Mouse (Mus musculus) intestine, postnatal 0 days (tissue): ENCODE data around the gene Odam. TPM values are rescaled to one million over a fixed set of nuclear protein-coding genes. Genes with fewer than 3 reads are reported as not detected.

Source experiments
- ATAC-seq: fragments of 200-750 bp; cut with Nextera tagmentation; 2 replicates; pipeline ENCODE4 v1.8.0; 2017; ENCODE audit warnings: mild to moderate bottlenecking, moderate TSS enrichment, moderate library complexity
- H3K27ac ChIP-seq: fragments of 300-500 bp; sonication (generic); 2 replicates; pipeline ENCODE4 v1.5.1; 2014; ENCODE audit warnings: mild to moderate bottlenecking, low read depth, low read length, moderate library complexity
- H3K27me3 ChIP-seq: fragments of 300-500 bp; sonication (generic); replicated peaks from 2 replicates; pipeline ENCODE4 v1.6.1; 2014; ENCODE audit warnings: low read length, mixed read lengths; ENCODE audit not compliant: control insufficient read depth, insufficient read depth
- H3K36me3 ChIP-seq: fragments of 300-500 bp; sonication (generic); 2 replicates; pipeline ENCODE4 v1.6.1; 2014; ENCODE audit warnings: mild to moderate bottlenecking, moderate library complexity; ENCODE audit not compliant: control insufficient read depth, insufficient read depth
- H3K4me1 ChIP-seq: fragments of 300-500 bp; sonication (generic); replicated peaks from 2 replicates; pipeline ENCODE4 v1.6.1; 2014; ENCODE audit warnings: antibody characterized with exemption, low read length, mixed read lengths; ENCODE audit not compliant: control insufficient read depth, insufficient read depth
- H3K4me2 ChIP-seq: fragments of 300-500 bp; sonication (generic); replicated peaks from 2 replicates; pipeline ENCODE4 v1.6.1; 2014; ENCODE audit warnings: low read depth, mild to moderate bottlenecking, moderate library complexity
- H3K4me3 ChIP-seq: fragments of 300-500 bp; sonication (generic); 2 replicates; pipeline ENCODE4 v1.5.1; 2014; ENCODE audit warnings: low read depth, low read length
- H3K9ac ChIP-seq: fragments of 300-500 bp; sonication (generic); 2 replicates; pipeline ENCODE4 v1.6.1; 2014; ENCODE audit warnings: mild to moderate bottlenecking, low read depth, low read length
- H3K9me3 ChIP-seq: fragments of 300-500 bp; sonication (generic); 2 replicates; pipeline ENCODE4 v1.6.1; 2016; ENCODE audit warnings: mixed run types; ENCODE audit not compliant: control insufficient read depth
- CTCF ChIP-seq: sonication (generic); IDR thresholded peaks from 2 replicates; pipeline ENCODE4 v1.5.1; 2016; ENCODE audit warnings: low read depth, mild to moderate bottlenecking, control low read depth, antibody characterized with exemption, moderate library complexity
- WGBS: fragments of 180-500 bp; shearing (Covaris S2); extraction: QIAGEN DNeasy Blood & Tissue Kit; methylation state at CpG from one replicate; pipeline ENCODE4 v1.1.7; 2014; 5-methylcytosine and 5-hydroxymethylcytosine counted together
- polyA plus RNA-seq: library from polyadenylated mRNA; unstranded; fragments of >200 nt; fragmentation: Nextera tagmentation; extraction: Ambion mirVana; gene quantifications from 2 replicates; pipeline ENCODE4 v1.2.1, GENCODE M21; 2015

Gene Odam
- polyA plus RNA-seq = not detected in 2 replicates

DNA sequence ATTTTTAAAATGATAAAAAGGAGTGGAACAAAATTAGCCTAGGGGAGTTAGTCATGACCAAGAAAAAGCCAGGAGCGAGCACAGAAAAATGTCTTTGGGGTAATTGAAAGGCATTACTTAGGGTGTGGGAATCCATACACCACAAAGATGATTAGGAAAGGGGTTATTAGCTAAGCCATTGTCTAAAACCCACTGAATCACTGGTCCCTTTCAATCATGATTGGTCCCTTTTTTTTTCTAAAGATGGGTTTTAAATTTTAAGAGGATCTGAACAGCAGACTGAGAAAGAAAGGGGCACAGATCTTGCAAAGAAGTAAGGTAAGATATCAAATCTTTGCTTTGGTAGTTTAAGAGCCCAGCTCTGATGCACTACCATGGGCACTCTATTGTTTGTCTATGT is at the start of gene Odam:
Gene Odam, plus strand, starts transcription at position 301 of the 400 bp plus-strand sequence.
- Histone ChIP-seq H3K4me1 (no peaks in the 10 kb centered on the region), H3K4me2 (no peak within 1 kb of the TSS), H3K4me3 (no peak within 1 kb of the TSS), H3K36me3 (no peaks in the 10 kb centered on the region), H3K9ac (no peak within 1 kb of the TSS), H3K27ac (no peak within 1 kb of the TSS), H3K9me3 (no peaks in the 10 kb centered on the region), H3K27me3 (no peaks in the 10 kb centered on the region)
- 92% methylated on average over 1 of the region's 1 CpGs for WGBS
- no peak for TF ChIP-seq CTCF
- no peak for ATAC-seq

DNA sequence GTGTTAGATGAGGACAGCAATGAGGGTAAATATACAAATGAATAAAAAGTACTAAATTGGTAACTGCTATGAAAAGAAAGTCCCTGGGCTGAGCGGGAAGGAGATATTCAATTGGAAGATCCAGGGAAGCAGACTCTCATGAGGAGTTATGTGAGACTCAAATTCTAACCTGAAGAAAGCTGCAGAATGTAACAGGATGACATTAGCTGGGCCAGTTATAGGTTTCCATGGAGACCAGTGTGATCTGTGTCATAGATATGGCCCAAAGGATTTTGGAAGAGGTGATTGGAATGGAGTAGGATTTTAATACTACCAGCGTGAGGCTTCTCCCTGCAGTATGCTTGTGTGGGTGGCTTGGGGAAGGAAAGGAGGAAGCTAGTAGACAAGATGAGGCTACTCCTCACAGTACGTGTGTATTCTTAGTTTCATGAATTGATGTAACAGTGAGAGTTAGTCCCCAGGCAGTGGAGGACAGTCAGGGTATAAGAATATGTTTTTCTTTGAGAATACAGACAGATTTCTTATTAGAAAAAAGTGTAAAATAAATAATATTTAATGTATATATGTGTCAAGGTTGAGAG is 29.6 kb upstream of the Odam start:
- no peak for ATAC-seq
- H3K27me3 ChIP-seq = no peaks in the 10 kb centered on the region
- no peaks in the 10 kb centered on the region for H3K9me3 ChIP-seq
- TF ChIP-seq CTCF = no peak
- no peak overlapping the region for H3K4me2 ChIP-seq
- H3K4me1 ChIP-seq = no peaks in the 10 kb centered on the region
- no peak overlapping the region for H3K9ac ChIP-seq
- no peak overlapping the region for H3K27ac ChIP-seq
- 78% methylated on average over 3 of the region's 3 CpGs for WGBS
- no peak overlapping the region for H3K4me3 ChIP-seq
- H3K36me3 ChIP-seq = no peaks in the 10 kb centered on the region

DNA sequence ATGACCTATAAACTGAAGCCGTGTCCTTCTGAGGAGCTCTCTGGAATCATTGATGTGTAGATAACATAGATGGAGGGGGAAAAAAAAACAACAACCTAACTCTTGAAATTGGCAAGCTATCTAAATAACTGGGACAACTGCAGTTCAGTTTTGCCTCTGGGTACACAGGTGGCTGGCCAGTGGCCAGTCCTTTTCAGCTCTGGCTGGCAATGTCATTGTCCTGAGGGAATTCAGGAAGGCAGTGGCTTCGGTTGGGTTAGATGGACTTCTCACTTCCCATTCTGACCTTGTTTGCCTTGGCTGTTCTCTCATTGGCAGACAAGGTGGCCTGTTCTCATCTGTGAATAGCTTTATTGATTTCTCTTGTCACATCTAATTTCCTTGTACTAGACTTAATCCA is 14.7 kb upstream of the Odam start:
- no peaks in the 10 kb centered on the region for H3K36me3 ChIP-seq
- 54% methylated on average over 2 of the region's 2 CpGs for WGBS

DNA sequence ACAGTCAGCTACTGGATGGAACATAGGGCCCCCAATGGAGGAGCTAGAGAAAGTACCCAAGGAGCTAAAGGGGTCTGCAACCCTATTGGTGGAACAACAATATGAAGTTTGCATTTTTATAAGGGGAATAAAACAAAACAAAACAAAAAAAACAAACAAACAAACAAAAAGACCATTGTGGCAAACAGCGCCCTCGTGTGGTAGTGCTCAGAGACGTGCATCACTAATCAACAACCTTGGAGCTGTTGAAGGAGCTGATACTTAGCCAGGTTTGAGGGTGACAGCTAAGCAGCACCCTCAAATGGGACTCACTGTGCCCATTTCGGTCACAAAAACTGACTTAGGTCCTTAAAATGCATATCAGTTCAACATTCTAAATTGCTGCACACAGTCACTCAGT is 13.4 kb upstream of the Odam start:
- no peak for ATAC-seq
- peak; percentile 56 for TF ChIP-seq CTCF
- Histone ChIP-seq H3K9me3 (no peaks in the 10 kb centered on the region), H3K27ac (no peak overlapping the region), H3K4me3 (no peak overlapping the region), H3K36me3 (no peaks in the 10 kb centered on the region), H3K4me1 (no peaks in the 10 kb centered on the region), H3K9ac (no peak overlapping the region), H3K4me2 (no peak overlapping the region), H3K27me3 (no peaks in the 10 kb centered on the region)
- 28% methylated on average over 4 of the region's 4 CpGs for WGBS

More for the DNA sequence above, 14.7 kb upstream of the Odam start:
- H3K27ac ChIP-seq = no peak overlapping the region
- no peaks in the 10 kb centered on the region for H3K27me3 ChIP-seq
- no peak overlapping the region for H3K9ac ChIP-seq
- H3K9me3 ChIP-seq = no peaks in the 10 kb centered on the region
- no peak for TF ChIP-seq CTCF
- H3K4me1 ChIP-seq = no peaks in the 10 kb centered on the region
- no peak for ATAC-seq
- H3K4me2 ChIP-seq = no peak overlapping the region
- H3K4me3 ChIP-seq = no peak overlapping the region

DNA sequence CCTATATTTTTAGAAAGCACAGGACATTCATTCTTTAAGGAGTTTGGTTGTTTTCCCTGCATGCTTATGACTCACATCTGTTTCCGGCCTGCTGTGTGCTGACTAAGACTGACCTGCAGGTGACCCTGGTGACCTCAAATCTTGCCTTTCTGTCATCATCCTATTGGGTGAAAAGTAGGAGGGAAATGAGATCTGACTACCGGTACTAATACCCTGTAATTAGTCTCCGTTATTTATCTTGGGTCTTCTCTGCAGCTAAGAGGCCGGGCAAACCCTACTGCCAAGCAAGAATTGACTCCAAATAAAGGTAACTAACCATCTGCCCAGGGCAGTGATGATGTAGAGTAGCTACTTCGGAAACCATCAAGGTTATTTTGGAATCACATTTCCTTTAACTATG is 40.5 kb downstream of the Odam start, which contains the start of gene Csn3:
Gene Csn3, plus strand, starts transcription at position 208 of the 400 bp plus-strand sequence.
- no peak within 1 kb of the TSS for H3K9ac ChIP-seq
- H3K27me3 ChIP-seq = no peaks in the 10 kb centered on the region
- no peaks in the 10 kb centered on the region for H3K4me1 ChIP-seq
- no peaks in the 10 kb centered on the region for H3K36me3 ChIP-seq
- no peak for ATAC-seq
- H3K27ac ChIP-seq = no peak within 1 kb of the TSS
- H3K4me2 ChIP-seq = no peak within 1 kb of the TSS
- 44% methylated on average over 5 of the region's 5 CpGs for WGBS
- no peak within 1 kb of the TSS for H3K4me3 ChIP-seq
- H3K9me3 ChIP-seq = no peaks in the 10 kb centered on the region
- no peak for TF ChIP-seq CTCF

DNA sequence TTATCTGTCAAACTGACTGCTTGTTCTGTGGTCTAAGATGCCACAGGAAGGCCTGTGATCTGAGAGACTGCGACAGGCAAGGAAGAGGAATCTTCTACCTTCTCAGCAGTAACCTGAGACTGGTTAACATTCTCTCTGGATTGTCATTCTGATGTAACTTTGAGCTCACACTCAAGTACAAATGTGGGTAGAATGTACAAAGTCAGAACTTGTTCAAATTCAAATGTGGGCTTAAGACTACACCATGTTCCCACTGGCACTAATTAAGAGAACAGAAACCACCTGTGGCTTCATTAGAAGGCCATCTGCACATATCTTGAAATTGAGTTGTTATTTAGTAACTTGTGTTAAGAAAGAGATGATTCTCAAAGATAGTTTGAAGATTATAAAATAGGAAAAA is 46.8 kb downstream of the Odam start:
- TF ChIP-seq CTCF = no peak
- Histone ChIP-seq H3K36me3 (no peaks in the 10 kb centered on the region), H3K4me2 (no peak overlapping the region), H3K27ac (no peak overlapping the region), H3K9ac (no peak overlapping the region), H3K4me1 (no peaks in the 10 kb centered on the region), H3K27me3 (no peaks in the 10 kb centered on the region), H3K4me3 (no peak overlapping the region), H3K9me3 (no peaks in the 10 kb centered on the region)
- ATAC-seq = no peak
- WGBS = 63% methylated on average over 1 of the region's 1 CpGs

DNA sequence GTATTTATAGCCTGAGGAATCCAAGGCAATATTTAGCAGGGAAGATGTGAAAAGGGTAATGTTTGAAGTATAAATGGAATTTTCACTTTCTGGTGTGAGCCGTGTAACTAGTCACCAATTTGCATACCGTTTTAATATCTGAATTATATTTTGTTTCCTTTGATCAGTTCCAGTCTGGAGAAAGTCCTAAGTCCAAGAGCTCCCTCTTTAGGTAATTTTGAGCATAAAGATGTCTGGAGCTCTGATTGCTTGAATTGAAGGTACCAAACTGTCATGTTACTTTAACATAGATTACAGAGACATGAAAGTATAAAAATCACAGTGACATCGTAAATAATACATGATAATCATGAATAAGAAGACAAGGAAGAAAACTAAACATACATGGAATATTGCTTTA is 55.9 kb downstream of the Odam start:
- Histone ChIP-seq H3K9ac (no peak overlapping the region), H3K27ac (no peak overlapping the region), H3K36me3 (no peaks in the 10 kb centered on the region), H3K4me2 (no peak overlapping the region), H3K27me3 (no peaks in the 10 kb centered on the region), H3K4me3 (no peak overlapping the region), H3K4me1 (no peaks in the 10 kb centered on the region), H3K9me3 (no peaks in the 10 kb centered on the region)
- TF ChIP-seq CTCF = no peak
- no peak for ATAC-seq
- 33% methylated on average over 3 of the region's 3 CpGs for WGBS
